Mouse (Mus musculus) neural tube, embryonic 11.5 days (tissue): ENCODE measurements around the gene Ctdspl. TPM values are rescaled to one million over a fixed set of nuclear protein-coding genes. Genes with fewer than 3 reads are reported as not detected.

Source experiments
- ATAC-seq: fragments of 200-750 bp; cut with Nextera tagmentation; 2 replicates; pipeline ENCODE4 v1.8.0; 2017; ENCODE audit warnings: moderate number of reproducible peaks, mild to moderate bottlenecking, moderate TSS enrichment, moderate library complexity; ENCODE audit not compliant: insufficient read depth, low FRiP score, low TSS enrichment
- DNase-seq: peaks from one replicate; pipeline ENCODE4 v3.0.0-alpha.2; 2015; ENCODE audit warnings: low spot score
- H3K27ac ChIP-seq: fragments of 300-500 bp; sonication (generic); 2 replicates; pipeline ENCODE4 v1.5.1; 2014; ENCODE audit warnings: low read depth, mild to moderate bottlenecking, low read length
- H3K27me3 ChIP-seq: fragments of 300-500 bp; sonication (generic); 2 replicates; pipeline ENCODE4 v1.6.1; 2014; ENCODE audit warnings: mild to moderate bottlenecking, low read length, mixed read lengths; ENCODE audit not compliant: control insufficient read depth, insufficient read depth
- H3K36me3 ChIP-seq: fragments of 300-500 bp; sonication (generic); 2 replicates; pipeline ENCODE4 v1.6.1; 2014; ENCODE audit warnings: mild to moderate bottlenecking, low read length, moderate library complexity, mixed read lengths; ENCODE audit not compliant: control insufficient read depth, insufficient read depth
- H3K4me1 ChIP-seq: fragments of 300-500 bp; sonication (generic); 2 replicates; pipeline ENCODE4 v1.6.1; 2014; ENCODE audit warnings: low read length, mixed read lengths; ENCODE audit not compliant: control insufficient read depth, insufficient read depth
- H3K4me2 ChIP-seq: fragments of 300-500 bp; sonication (generic); 2 replicates; pipeline ENCODE4 v1.6.1; 2014; ENCODE audit warnings: low read depth, mild to moderate bottlenecking, moderate library complexity
- H3K4me3 ChIP-seq: fragments of 300-500 bp; sonication (generic); 2 replicates; pipeline ENCODE4 v1.5.1; 2014; ENCODE audit warnings: low read depth, low read length
- H3K9ac ChIP-seq: fragments of 300-500 bp; sonication (generic); 2 replicates; pipeline ENCODE4 v1.6.1; 2014; ENCODE audit warnings: mild to moderate bottlenecking, low read length
- H3K9me3 ChIP-seq: fragments of 300-500 bp; sonication (generic); 2 replicates; pipeline ENCODE4 v1.6.1; 2016; ENCODE audit warnings: low read length; ENCODE audit not compliant: control insufficient read depth
- WGBS: fragments of 180-500 bp; shearing (Covaris S2); extraction: QIAGEN DNeasy Blood & Tissue Kit; methylation state at CpG from one replicate; pipeline ENCODE4 v1.1.7; 2014; 5-methylcytosine and 5-hydroxymethylcytosine counted together
- polyA plus RNA-seq: library from polyadenylated mRNA; unstranded; fragments of >200 nt; fragmentation: Nextera tagmentation; extraction: Ambion mirVana; gene quantifications from 2 replicates; pipeline ENCODE4 v1.2.1, GENCODE M21; 2014

Ctdspl gene
- polyA plus RNA-seq, 1 experiment from 2014 or later: 8.6 TPM

DNA sequence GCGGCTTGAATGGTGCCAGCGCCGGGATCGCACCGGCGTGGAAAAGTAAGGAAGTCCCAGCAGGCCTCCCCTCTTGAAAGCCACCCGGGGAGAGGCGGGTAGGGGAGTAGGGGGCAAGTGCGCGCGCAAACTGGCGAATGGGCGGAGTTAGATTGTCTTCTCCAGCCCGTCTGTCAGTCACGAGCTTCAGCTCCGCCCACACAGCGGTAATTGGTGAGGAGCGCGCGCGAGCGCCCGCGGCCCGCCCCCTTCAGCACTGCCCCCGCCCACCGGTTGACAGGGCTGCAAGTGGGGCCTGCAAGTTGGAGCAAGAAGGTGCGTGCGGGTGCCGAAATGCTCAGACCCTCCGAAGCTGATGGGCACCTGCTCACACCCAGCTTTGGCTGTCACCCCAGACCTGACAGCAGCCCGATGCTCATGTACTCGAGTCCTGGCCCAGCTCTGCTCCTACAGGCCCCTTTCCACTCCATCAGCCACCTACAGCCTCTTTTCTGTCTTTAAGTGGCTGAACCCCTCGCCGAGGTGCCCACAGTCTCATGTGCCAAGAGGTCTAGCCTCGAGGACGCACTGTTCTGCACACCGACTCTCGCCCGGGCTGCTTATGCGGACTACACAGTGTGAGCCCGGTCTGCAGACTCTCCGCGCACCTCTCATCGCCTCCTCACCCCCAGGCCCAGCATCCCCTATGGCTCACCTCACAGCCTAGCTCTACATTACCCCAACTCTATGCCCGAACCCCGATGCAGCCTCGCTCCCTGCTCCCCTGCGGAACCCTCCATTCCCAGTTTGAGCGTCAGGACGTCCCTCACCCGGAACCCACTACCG, 755 bp upstream of the Ctdspl start:
- peak; percentile 86 for ATAC-seq
- Histone ChIP-seq H3K9me3 (no peaks in the 10 kb centered on the region), H3K4me3 (peak overlapping the region; percentile 74), H3K4me2 (peak overlapping the region; percentile 98), H3K9ac (peak overlapping the region; percentile 80), H3K27me3 (no peaks in the 10 kb centered on the region), H3K4me1 (peaks cover 22% of the 10 kb centered on the region), H3K27ac (peak overlapping the region; percentile 44; the same call in 1 of the 2 replicates), H3K36me3 (no peaks in the 10 kb centered on the region)
- peak; percentile 94 for DNase-seq
- under 1% methylated on average over 44 of the region's 53 CpGs for WGBS

DNA sequence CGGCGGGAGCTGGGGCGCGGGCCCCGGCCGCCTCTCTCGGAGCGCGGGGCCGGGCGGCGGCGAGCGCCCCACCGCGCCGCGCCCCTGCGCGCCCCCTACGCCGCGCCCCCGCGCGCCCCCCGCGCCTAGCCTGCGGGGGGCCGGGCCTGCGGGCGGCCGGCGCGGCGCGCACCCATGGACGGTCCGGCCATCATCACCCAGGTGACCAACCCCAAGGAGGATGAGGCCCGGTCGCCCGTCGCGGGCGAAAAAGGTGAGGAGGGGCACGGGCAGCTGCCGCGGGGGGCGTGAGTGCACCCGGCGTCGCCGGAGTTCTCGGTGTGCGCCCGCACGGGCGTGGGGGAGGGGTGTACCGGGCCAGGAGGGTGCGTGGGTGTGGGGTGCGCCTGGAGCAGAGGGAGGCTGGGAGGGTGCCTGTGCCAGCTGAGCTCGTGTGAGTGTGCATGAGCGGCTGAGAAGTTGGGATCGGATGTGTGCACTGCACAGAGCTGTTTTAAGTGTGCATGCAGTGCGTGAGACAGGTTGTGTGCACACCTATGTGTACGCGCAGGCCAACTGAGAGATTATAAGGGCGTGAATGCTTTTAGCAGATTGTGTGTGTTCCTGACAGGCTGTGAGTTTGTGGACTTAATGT, 552 bp downstream of the Ctdspl start:
- H3K9me3 ChIP-seq: no peaks in the 10 kb centered on the region
- peak overlapping the region; percentile 46; the same call in 1 of the 2 replicates for H3K27ac ChIP-seq
- H3K4me1 ChIP-seq: peaks cover 22% of the 10 kb centered on the region
- DNase-seq: peak; percentile 48
- H3K9ac ChIP-seq: peak overlapping the region; percentile 80
- no peaks in the 10 kb centered on the region for H3K36me3 ChIP-seq
- peak overlapping the region; percentile 98 for H3K4me2 ChIP-seq
- H3K4me3 ChIP-seq: peak overlapping the region; percentile 74
- 4% methylated on average over 36 of the region's 68 CpGs for WGBS
- peak; percentile 4 for ATAC-seq
- H3K27me3 ChIP-seq: no peaks in the 10 kb centered on the region

DNA sequence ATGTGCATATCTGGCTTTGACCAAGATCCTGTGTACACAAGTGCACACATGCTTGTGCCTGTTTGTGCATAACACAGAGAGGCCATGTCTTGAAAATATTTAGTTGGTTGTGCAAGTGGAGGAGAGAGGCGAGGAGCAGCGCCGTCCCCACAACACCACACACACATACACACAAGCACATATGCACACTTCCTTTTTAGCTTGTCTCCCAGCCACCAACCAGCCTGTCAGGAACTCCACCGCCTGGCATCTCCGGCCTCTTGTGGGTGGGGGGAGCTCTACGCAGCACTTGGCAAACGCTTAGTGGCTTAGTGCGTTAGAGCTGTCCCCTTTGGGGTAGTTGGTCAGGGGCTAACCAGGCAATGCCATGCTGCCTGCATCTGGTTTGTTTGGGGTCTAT, 1.2 kb downstream of the Ctdspl start:
- Histone ChIP-seq H3K4me1 (peaks cover 22% of the 10 kb centered on the region), H3K4me3 (peak overlapping the region; percentile 74), H3K27ac (no peak overlapping the region), H3K27me3 (no peaks in the 10 kb centered on the region), H3K4me2 (peak overlapping the region; percentile 98), H3K9ac (peak overlapping the region; percentile 80; the same call in 1 of the 2 replicates), H3K9me3 (no peaks in the 10 kb centered on the region), H3K36me3 (no peaks in the 10 kb centered on the region)
- WGBS: 48% methylated on average over 8 of the region's 8 CpGs
- DNase-seq: no peak
- no peak for ATAC-seq

DNA sequence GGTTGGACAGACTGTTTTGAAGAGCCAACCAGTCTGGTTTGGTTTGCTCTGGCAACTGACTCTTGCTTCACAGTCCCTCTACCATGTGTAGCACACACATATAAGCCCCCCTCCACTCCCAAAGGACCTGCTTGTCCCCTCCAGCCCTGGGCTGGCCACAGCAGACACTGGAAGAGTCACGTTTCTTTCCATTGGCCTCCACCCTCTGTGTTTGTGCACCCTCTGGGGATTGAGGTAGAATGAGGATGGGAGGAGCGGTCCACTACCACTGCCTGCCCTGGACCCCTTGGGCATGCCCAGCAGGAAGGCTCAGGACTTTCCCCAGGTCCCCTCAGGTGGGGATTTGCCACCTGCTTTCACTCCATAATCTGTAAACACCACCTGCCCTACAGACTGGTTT, 1.8 kb downstream of the Ctdspl start:
- H3K36me3 ChIP-seq: no peaks in the 10 kb centered on the region
- H3K27ac ChIP-seq: no peak overlapping the region
- DNase-seq (no peak), ATAC-seq (no peak)
- H3K9ac ChIP-seq: no peak overlapping the region
- H3K9me3 ChIP-seq: no peaks in the 10 kb centered on the region
- 43% methylated on average over 2 of the region's 2 CpGs for whole genome bisulfite sequencing
- peaks cover 22% of the 10 kb centered on the region for H3K4me1 ChIP-seq
- H3K4me3 ChIP-seq: no peak overlapping the region
- H3K4me2 ChIP-seq: peak overlapping the region; percentile 98; the same call in 1 of the 2 replicates
- H3K27me3 ChIP-seq: no peaks in the 10 kb centered on the region

DNA sequence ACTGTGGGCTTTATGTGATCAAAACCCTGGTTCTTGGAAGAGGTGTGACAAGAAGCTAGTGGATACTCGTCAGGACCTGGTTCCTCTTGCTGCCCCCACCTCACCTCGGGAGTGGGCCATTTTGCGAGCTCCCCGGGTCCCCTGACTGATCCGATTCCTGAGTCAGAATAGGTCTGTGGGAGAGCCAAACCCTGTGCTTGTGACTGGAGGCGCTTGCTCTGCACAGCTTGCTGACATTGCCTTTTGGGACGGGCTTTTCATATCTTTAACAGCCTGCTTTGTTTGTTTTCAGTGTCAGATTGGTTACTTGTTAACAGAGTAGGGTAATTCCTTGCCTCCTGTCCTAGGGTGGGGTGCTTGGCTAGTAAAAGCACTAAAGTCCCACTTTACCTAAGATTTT, 2.4 kb downstream of the Ctdspl start:
- H3K27me3 ChIP-seq: no peaks in the 10 kb centered on the region
- no peak overlapping the region for H3K4me3 ChIP-seq
- no peaks in the 10 kb centered on the region for H3K9me3 ChIP-seq
- no peak overlapping the region for H3K27ac ChIP-seq
- no peaks in the 10 kb centered on the region for H3K36me3 ChIP-seq
- H3K9ac ChIP-seq: no peak overlapping the region
- ATAC-seq: no peak
- no peak for DNase-seq
- no peak overlapping the region for H3K4me2 ChIP-seq
- H3K4me1 ChIP-seq: peaks cover 22% of the 10 kb centered on the region
- 27% methylated on average over 7 of the region's 7 CpGs for WGBS

DNA sequence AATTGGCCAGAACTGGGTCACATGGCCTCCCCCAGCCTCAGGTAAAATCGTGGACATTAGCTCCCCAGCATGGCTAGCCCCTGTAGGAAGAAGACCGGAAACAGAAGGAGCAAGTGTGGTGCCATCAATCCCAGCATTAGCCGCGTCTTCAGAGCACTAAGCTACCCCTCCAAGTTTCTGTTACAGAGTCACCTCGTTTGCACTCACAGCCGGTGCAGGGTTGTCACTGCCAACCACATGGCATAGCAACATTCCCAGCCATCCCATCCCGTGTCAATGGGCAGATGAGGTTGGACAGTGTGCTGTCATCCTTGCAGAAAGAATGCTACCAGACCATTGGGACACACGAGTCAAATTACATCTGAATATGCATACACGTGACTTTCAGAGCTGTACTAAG, 4.4 kb downstream of the Ctdspl start:
- ATAC-seq (no peak), DNase-seq (no peak)
- Histone ChIP-seq H3K4me1 (peaks cover 15% of the 10 kb centered on the region; the same call in 1 of the 2 replicates), H3K27me3 (no peaks in the 10 kb centered on the region), H3K9ac (no peak overlapping the region), H3K36me3 (no peaks in the 10 kb centered on the region), H3K4me2 (no peak overlapping the region), H3K27ac (no peak overlapping the region), H3K9me3 (no peaks in the 10 kb centered on the region), H3K4me3 (no peak overlapping the region)
- 82% methylated on average over 9 of the region's 9 CpGs for WGBS

DNA sequence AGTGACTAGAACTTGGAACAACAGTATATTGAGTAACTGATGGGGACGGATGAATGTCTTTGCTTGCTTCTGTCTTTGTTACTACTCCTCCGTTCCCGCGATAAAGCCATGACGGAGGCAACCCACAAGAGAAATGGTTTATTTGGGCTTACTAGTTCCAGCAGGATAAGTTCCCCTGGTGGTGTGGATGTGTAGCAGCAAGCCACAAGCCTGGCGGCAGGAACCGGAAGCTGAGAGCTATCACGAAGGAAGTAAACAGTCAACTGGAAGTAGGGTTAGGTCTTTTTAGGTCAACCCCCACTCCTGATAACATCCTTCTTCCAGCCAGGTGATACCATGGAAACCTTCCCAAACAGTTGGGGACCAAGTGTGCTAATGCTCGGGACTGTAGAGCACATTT, 7.5 kb downstream of the Ctdspl start:
- ATAC-seq: no peak
- WGBS: 92% methylated on average over 9 of the region's 9 CpGs

DNA sequence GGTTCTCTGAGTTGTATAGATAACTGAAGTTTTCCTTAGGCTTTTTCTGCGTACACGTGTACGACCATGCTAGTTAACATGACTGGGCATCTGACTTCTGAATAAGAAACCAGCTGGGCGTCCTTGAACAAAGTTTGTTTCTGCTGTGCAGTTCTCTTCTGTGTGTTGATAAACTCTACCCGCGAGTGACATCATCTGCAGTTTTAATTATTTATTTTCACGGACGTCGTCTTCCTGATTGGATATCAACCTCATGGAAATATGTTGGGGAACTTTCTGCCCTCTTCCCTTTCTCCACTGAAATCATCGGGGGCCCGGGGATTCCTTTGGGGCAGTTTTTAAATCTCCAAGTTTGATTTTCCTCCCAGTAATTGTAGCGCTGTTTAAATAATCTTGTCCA, 8.1 kb downstream of the Ctdspl start:
- DNase-seq (no peak), ATAC-seq (no peak)
- Histone ChIP-seq H3K9me3 (no peaks in the 10 kb centered on the region), H3K9ac (no peak overlapping the region), H3K4me2 (no peak overlapping the region), H3K27ac (no peak overlapping the region), H3K36me3 (no peaks in the 10 kb centered on the region), H3K4me3 (no peak overlapping the region), H3K27me3 (no peaks in the 10 kb centered on the region), H3K4me1 (no peaks in the 10 kb centered on the region)
- WGBS: 88% methylated on average over 12 of the region's 12 CpGs

More for the DNA sequence above, 7.5 kb downstream of the Ctdspl start:
- Histone ChIP-seq H3K9ac (no peak overlapping the region), H3K4me2 (no peak overlapping the region), H3K4me1 (0 out of 2 replicates have a peak, but pooled peaks cover under 1% of the 10 kb centered on the region), H3K4me3 (no peak overlapping the region), H3K36me3 (no peaks in the 10 kb centered on the region), H3K27ac (no peak overlapping the region), H3K9me3 (no peaks in the 10 kb centered on the region), H3K27me3 (no peaks in the 10 kb centered on the region)
- no peak for DNase-seq
